Mouse (Mus musculus) layer of hippocampus, adult 2 months (tissue): ENCODE measurements at regions not wholly inside any gene's neighbourhood (a gene's known extent, or its start where the extent isn't known, plus 50 kb on each side); places are given as distances from the start of the nearest gene placed in this dataset.

Experiments
- DNase-seq, 2 experiments: peaks; one replicate each; pipeline ENCODE4 v3.0.0; 2022; ENCODE audit warnings: low spot score in 2 of 2
- H3K27ac ChIP-seq: fragments of 200-600 bp; 2 replicates; pipeline ENCODE4 v1.8.1; 2022
- H3K4me3 ChIP-seq: fragments of 200-600 bp; 2 replicates; pipeline ENCODE4 v1.8.1; 2022; ENCODE audit warnings: mild to moderate bottlenecking
- CTCF ChIP-seq: fragments of 200-600 bp; conservative IDR thresholded peaks from 2 replicates; pipeline ENCODE4 v1.8.1; 2022; ENCODE audit warnings: antibody characterized with exemption, mild to moderate bottlenecking, moderate library complexity

- TF ChIP-seq CTCF: no peak
- Histone ChIP-seq H3K4me3 (no peak overlapping the region), H3K27ac (no peak overlapping the region)
- no peak for DNase-seq
These were observed 56.2 kb upstream of the Tgif1 start for GRCm38 (mm10) chr17:70909573-70909972.

- no peak for DNase-seq
- Histone ChIP-seq H3K4me3 (no peak overlapping the region), H3K27ac (no peak overlapping the region)
- no peak for TF ChIP-seq CTCF
These were observed 55.0 kb upstream of the Tgif1 start for GRCm38 (mm10) chr17:70908328-70908727.
